Mouse (Mus musculus): ENCODE measurements around the gene Lad1.

GRCm38 (mm10) chr1:135770896-135771572, 47.4 kb upstream of the Lad1 start:
- TF ChIP-seq USF1 (IDR thresholded peaks at IDR 0.05; ENCODE audit: low read depth), result no peak
- TF ChIP-seq MYOG (IDR thresholded peaks at IDR 0.05; ENCODE audit: control insufficient read depth, extremely low read depth, insufficient read length), result no peak
- no peak for TF ChIP-seq CTCF (IDR thresholded peaks at IDR 0.05; ENCODE audit: control insufficient read depth, insufficient read depth, insufficient read length)
- no peak for TF ChIP-seq CEBPB (IDR thresholded peaks at IDR 0.05; ENCODE audit: low read depth)
- peak; percentile 70 for TF ChIP-seq MYOD1 (IDR thresholded peaks at IDR 0.05; ENCODE audit: control insufficient read depth, insufficient read length, low read depth)
- TF ChIP-seq MAX (IDR thresholded peaks at IDR 0.05), result no peak
